Mouse (Mus musculus): ENCODE data around the gene 1700113H08Rik. TPM values are rescaled to one million over a fixed set of nuclear protein-coding genes. Genes with fewer than 3 reads are reported as not detected.

1700113H08Rik gene
- total RNA-seq (2021): not detected
- long read RNA-seq, experiment 1: 0 reads
- long read RNA-seq, experiment 2: 0 reads

DNA sequence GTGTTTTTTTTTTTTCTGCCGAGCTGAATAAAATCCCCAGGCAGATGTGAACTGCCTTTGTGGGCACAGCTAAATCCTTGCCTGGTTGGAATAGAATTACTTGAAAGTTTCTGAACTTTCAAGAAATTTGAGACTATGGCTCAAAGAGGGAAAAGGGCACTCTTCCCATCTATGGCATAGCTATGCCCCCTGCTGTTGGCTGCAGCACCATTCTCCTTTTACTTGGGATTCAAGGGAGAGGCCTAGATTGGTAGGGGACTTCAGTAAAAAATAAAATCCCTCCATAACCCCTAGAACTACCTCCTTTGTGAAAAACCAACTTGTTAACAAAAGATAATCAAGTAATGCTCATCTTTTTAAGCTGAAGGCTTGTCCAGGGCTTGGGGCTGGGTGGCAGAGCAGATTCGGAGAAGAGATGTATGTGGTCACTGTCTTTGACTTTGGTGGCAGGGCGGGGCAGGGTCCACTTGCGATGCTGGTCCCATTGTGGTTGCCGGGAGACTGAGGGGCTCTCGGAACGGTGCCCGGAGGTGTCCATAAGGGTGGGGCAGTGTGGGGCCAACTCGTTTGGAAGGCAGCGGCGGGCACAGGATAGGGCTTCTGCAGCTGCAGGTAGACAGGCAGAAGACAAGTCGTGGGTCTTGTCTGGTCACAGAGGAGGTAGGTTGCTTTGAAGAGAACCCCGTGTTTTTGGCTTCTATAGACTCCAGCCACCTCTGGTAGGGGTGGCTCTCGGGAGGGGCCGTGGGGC lies at the start of gene 1700113H08Rik:
Gene 1700113H08Rik (plus strand): TSS at position 546 of the 751 bp plus-strand sequence.
- intact Hi-C loops (cut with DNase I): no loop called here
- DNase-seq (ENCODE audit: low spot score in 2 of 2): peak in 1 of 2 experiments; percentile 25

GRCm38 (mm10) chr10:87008215-87008499 lies 49.7 kb upstream of the 1700113H08Rik start:
- intact Hi-C loops (cut with DNase I): no loop called here
- no peak for DNase-seq (ENCODE audit: low spot score in 2 of 2)

DNA sequence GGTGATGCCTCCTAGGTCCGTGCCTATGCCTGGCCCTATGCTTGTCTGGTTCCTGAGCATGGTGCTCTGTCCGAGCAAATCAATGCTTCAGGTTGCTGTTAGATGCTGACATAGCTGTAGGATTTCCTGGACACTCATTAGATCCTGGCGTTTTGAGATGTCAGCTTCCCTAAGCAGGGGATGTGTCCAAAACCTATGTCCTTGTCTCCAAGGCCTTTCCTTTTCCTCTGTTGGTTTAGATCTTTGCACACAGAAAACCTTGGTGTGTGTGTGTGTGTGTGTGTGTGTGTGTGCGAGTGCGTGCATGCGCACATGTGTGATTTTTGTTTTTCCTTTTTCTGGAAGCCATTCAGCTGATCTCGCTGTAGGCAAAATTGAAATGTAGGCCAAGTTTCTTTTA lies 45.8 kb upstream of the 1700113H08Rik start:
- intact Hi-C loops (cut with DNase I): no loop called here
- DNase-seq (ENCODE audit: low spot score in 2 of 2): no peak

DNA sequence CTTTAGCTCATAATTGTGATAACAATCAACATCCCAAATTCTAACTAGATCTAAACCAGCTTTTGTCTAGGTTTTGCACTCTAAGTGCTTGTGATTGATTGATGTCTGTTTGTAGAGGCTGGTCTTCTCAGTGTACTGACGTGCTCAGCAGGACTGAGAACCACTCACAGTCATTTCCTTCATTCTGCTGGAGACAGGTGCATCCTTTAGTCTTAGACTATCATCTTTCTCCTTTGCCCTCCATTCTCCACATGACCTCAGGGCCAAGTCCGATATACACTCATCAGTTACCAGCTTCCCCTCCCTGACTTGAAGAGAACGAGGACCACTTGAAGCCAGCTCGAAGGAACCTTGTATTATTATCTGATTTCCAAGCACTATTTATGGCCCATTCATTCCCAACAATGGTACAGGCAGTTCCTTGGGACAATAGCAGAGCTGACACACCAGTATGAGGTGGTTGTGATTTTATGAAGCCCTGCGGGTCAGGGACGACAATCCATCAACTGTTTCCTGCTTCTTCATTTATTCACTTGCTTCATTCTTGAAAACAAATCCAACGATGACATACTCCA lies 43.4 kb upstream of the 1700113H08Rik start:
- intact Hi-C loops (cut with DNase I): no loop called here
- DNase-seq (ENCODE audit: low spot score in 2 of 2): no peak

GRCm38 (mm10) chr10:87015403-87015802 lies 42.4 kb upstream of the 1700113H08Rik start:
- DNase-seq (ENCODE audit: low spot score in 2 of 2): no peak
- intact Hi-C loops (cut with DNase I): no loop called here

DNA sequence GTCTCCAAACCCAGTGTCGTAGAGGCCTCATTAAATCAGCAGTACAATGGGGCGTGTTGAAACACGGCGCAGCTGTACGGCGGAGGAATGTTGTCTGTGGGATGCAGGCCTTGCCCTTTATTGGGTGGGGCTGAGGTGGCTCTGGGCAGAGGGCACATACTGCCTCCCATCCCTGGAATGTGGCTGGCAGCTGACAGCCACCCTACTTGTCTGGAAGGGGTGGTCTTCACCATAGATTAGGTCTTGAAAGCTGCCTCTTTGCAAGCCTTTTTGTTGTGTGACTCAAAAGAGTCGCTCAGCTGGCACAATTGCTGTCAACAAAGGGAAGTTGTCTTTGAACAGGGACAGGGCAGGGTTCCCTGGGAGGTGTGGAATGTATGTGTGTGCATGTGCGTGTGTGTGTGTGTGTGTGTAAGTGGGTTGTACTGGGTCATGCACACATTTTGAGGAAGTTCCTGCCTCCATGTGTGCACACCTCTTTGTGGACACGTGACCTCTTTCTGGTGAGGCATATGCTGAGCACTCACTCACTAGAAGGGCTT lies 41.6 kb upstream of the 1700113H08Rik start:
- no peak for DNase-seq (ENCODE audit: low spot score in 2 of 2)
- intact Hi-C loops (cut with DNase I): no loop called here

DNA sequence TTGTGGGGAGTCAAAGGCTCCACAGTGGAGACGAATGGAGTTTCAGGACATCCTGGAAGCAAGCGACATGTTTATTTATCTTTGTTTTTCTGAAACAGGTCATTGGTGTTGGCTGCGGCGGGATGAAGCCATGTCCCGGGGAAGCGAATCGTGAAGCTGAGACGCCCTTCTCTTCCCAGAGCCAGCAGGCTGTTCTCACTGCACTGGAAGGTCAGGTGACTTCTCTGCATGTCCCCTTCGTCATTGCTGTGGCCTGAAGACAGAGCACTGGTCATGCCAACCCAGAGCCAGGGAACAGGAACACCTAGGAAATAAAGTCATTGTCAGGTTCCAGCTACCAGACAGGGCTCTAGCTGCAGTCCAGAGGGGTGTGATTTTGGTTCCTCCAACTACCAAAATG lies 39.0 kb upstream of the 1700113H08Rik start:
- intact Hi-C loops (cut with DNase I): no loop called here
- no peak for DNase-seq (ENCODE audit: low spot score in 2 of 2)

DNA sequence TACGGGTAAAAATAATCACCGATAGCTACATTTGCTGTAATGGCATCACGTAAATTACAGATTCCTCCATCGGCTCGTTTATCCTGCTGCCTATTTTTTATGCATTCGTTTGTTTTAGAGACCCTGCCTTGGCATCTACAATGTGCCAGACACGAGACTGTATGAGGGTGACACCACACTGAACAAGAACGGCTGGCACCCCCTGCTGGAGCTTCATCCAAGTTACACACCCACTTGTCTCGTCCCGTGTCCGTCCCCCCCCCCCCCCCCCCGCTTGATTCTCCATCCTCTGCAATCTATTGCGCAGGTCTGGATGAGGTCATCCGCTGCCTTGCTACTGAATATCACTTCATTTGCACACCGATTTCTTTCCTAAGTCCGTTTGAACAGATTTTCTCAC lies 37.1 kb upstream of the 1700113H08Rik start:
- intact Hi-C loops (cut with DNase I): loop anchor here (2.0 kb wide), 1 partner anchor 48 kb away; no protein-coding TSS in a partner anchor
- DNase-seq (ENCODE audit: low spot score in 2 of 2): peak; percentile 65 to 78

GRCm38 (mm10) chr10:87024884-87025283 lies 33.0 kb upstream of the 1700113H08Rik start:
- intact Hi-C loops (cut with DNase I): loop anchor here (1.0 to 5.0 kb wide), 3 partner anchors 478 to 1302 kb away; no protein-coding TSS in a partner anchor
- DNase-seq (ENCODE audit: low spot score in 2 of 2): peak; percentile 87 to 89

DNA sequence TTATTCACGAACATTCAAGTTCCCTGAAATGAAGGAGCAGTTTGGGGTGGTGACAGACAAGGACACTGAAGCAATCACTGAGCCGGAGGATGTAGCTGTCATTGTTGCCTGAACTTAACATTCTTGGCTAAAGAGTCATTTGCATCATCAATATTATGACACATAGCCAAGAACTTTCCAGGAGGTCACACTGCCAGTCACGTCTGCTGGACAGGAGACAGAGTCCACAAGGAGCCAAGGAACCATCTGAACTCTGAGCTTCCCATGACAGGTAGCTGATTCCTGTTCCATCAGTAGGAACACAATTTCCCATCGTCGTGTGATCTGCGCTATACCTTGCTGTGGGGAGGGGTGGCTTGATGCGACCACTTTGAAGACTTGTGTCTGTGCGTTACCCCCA lies 25.1 kb upstream of the 1700113H08Rik start:
- intact Hi-C loops (cut with DNase I): no loop called here
- no peak for DNase-seq (ENCODE audit: low spot score in 2 of 2)

GRCm38 (mm10) chr10:87035866-87036265 lies 22.0 kb upstream of the 1700113H08Rik start:
- DNase-seq (ENCODE audit: low spot score in 2 of 2): no peak

DNA sequence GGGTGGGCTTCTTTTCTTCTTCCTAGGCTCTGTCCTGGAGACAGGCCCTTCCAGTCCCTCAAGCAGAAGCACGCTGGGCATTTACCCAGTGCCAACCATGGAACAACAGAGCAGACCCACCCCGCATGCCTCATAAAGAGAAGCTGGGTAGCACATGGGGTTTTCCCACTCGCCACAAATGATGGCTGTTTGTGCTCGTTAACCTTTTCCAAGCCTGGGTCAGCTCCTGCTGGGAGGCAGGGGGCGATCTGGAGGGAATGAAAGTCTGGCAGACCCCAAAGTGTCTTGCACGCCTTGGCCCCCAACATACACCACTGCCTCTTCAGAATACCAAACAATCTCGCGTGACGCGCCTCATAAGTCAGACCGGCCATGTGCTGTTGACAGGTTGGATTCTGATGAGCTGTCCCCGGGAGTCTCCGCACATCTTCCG lies 21.6 kb upstream of the 1700113H08Rik start:
- intact Hi-C loops (cut with DNase I): no loop called here
- DNase-seq (ENCODE audit: low spot score in 2 of 2): no peak

More at GRCm38 (mm10) chr10:87035866-87036265, 22.0 kb upstream of the 1700113H08Rik start:
- intact Hi-C loops (cut with DNase I): no loop called here

- DNase-seq (ENCODE audit: low spot score in 2 of 2): no peak
- intact Hi-C loops (cut with DNase I): no loop called here
Measured at GRCm38 (mm10) chr10:87037062-87037461, 20.8 kb upstream of the 1700113H08Rik start.

DNA sequence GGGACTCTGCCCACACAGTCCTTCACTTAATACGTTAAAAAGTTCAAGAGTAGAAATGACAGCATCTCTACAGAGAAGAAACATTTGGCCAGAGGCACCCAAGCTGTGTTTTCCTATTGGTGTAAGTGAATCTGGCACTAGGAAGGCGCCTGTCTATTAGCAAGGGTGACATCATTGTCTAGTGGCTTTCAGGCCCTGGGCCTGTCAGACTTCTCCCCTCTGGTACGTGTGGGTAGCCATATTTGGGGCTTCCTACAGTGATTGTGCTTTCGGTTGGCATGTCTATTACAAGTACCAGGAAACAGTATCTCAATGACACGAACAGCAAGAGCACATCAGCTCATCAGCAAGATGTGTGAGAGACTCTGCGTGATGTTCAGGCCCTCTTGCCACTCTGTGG lies 18.5 kb upstream of the 1700113H08Rik start:
- intact Hi-C loops (cut with DNase I): no loop called here
- no peak for DNase-seq (ENCODE audit: low spot score in 2 of 2)

GRCm38 (mm10) chr10:87039800-87040199 lies 18.0 kb upstream of the 1700113H08Rik start:
- no peak for DNase-seq (ENCODE audit: low spot score in 2 of 2)
- intact Hi-C loops (cut with DNase I): no loop called here

GRCm38 (mm10) chr10:87041265-87041664 lies 16.6 kb upstream of the 1700113H08Rik start:
- intact Hi-C loops (cut with DNase I): no loop called here
- no peak for DNase-seq (ENCODE audit: low spot score in 2 of 2)

DNA sequence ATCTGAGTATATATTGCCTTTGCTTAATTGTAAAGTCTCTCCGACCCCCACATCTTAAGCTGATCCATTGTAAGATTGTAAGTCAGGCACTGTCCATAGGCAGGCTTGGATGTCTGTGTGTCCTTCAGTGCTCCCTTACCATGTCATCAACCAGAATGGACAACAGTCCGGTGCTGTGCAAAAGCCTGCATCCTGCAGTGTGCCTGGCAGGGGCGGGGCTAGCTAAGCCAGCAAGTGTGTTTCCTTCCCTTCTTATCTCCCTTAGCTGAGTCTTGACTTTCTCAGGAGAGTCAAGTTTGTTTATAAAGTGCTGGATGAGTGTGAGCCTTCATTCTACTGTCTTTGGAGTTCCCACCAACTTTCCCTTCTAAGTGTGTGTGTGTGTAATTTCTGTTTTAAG lies 12.6 kb upstream of the 1700113H08Rik start:
- intact Hi-C loops (cut with DNase I): no loop called here
- no peak for DNase-seq (ENCODE audit: low spot score in 2 of 2)

DNA sequence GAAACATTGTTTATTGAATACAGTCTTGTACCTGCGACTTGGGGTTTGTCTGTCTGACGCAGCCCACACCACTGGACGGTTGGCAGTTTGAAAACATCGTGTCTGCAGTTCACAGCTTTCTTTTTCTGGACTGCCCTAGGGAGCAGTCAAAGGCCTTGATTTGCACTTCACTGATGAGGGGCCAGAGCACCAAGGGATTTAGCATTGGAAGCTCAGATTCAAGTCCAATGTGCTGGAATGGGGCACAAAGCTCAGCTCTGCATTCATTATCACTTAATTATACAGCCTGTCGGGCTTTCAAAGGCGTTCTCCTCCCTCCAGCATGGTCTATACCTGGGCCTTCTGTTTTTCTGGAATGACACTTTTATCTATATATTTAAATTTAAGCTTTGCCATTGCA lies 11.4 kb upstream of the 1700113H08Rik start:
- intact Hi-C loops (cut with DNase I): no loop called here
- no peak for DNase-seq (ENCODE audit: low spot score in 2 of 2)

- no peak for DNase-seq (ENCODE audit: low spot score in 2 of 2)
- intact Hi-C loops (cut with DNase I): no loop called here
Measured at GRCm38 (mm10) chr10:87046931-87047468, 10.8 kb upstream of the 1700113H08Rik start.

DNA sequence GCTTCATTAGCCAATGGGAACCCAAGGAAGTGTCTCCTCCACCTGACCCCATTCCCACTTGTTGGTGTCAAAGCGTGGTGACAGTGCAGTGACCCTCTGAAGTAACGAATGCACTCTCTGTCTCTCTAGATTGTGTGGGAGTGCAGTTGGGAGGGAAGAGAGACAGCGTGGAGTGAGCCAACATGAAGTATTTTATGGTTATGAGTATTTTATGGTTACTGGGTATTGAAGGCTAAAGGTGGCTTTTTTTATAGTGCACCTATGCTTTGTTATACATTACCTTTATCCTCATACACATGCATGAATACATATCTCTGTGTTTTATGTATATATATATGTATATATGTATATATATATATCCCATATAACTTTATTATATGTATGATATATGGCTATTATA lies 8.7 kb upstream of the 1700113H08Rik start:
- intact Hi-C loops (cut with DNase I): no loop called here
- DNase-seq (ENCODE audit: low spot score in 2 of 2): no peak

- intact Hi-C loops (cut with DNase I): no loop called here
- no peak for DNase-seq (ENCODE audit: low spot score in 2 of 2)
Measured at GRCm38 (mm10) chr10:87051714-87052113, 6.1 kb upstream of the 1700113H08Rik start.

Data from left cerebral cortex, postnatal 14 days (tissue).